Mouse (Mus musculus): ENCODE results near the gene Igfbp4.

Gene Igfbp4

DNA sequence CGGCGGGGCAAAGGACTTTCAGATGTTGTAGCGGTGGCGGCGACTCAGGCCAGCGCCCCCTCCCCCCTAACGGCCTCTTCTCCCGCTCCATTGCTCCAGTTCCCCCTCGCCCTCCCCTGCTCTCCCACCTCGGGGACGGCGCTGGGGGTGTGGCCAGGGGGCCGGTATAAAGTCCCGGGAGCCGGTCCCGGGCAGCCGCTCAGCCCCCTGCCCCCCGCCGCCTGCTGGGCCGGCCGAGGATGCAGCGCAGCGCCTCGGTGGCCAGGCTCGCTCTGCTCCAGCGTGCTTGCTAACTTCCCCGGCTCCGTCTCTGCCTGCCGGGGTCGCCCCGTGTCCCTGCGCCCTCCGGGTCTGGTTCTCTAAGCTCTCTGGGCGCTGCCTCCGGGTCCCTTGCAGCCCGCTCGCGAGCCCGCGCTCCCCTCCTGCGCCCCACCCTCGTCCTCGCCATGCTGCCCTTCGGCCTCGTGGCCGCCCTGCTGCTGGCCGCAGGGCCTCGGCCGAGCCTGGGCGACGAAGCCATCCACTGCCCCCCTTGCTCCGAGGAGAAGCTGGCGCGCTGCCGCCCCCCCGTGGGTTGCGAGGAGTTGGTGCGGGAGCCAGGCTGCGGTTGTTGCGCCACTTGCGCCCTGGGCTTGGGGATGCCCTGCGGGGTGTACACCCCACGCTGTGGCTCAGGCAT, at the start of gene Igfbp4:
Igfbp4 (plus strand) TSS at position 194 of the 679 bp plus-strand sequence.
- peak; percentile 99 for DNase-seq

DNA sequence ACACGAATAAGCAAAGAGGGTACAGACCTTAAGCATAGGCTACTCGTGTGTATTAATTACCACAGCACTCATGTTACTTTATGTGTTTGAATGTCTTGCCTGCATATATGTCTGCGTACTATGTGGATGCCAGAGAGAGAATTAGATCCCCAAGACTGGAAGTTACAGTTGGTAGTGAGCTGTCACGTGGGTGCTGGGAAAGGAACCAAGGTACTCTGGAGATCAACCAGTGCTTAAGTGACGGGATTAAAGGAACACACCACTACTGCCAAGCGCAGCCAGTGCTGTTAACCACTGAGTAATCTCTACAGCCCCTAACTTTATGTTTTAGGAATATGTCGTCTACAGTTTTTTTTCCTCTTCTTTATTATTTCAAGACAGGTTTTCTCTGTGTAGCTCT, 45.1 kb upstream of the Igfbp4 start:
- peak; percentile 87 for DNase-seq

DNA sequence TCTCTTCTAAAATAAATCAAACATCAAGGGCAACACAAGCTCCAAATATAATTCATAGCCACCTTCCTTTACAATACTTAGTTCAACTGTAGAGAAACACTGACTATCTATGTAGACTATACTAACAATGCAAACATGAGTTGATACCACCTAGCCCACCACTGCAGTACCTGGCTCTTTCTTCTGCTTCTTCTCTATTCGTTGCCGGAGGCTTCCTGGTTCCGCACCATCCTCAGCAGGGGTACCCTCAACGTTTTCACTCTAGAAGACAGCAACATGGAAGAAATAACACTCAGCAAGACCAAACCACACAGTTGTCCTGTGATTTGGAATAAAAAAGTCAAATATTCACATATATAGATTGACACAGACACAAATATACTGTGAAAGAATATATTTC, 43.4 kb upstream of the Igfbp4 start:
- DNase-seq, result peak; percentile 54

DNA sequence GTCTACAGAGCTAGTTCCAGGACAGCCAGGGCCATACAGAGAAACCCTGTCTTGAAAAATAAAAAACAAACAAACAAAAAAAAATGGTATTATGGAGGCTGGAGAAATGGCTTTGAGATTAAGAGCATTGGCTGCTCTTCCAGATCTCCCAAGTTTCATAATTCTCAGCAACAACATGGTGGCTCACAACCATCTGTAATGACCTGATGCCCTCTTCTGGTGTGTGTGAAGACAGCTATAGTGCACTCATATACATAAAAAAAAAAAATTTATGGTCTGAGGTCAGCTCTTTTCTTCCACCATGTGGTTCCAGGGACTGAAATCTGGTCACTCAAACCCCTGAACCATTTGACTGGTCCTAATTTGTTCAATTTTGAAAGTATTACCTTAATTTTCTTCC, 42.3 kb upstream of the Igfbp4 start:
- no peak for DNase-seq

DNA sequence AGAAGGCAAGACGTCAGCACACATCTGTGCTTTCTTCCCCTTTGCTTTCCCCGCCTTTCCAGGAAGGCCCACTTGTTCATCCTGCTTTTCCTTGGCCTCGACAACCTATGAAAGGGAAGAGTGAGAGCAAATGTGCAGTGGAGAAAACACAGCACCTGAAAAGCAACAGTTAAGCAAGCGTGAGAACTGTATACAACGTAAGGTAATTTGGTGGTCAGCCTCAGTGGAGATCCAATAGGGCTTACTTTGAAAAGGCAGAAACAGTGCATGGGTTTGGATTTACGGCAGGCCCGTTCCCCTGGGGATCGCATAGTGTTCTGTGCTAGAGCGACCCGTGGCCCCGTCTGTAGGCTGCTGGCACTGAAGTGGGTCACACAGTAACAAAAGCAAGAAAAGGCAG, 41.8 kb upstream of the Igfbp4 start:
- DNase-seq, result peak; percentile 82

DNA sequence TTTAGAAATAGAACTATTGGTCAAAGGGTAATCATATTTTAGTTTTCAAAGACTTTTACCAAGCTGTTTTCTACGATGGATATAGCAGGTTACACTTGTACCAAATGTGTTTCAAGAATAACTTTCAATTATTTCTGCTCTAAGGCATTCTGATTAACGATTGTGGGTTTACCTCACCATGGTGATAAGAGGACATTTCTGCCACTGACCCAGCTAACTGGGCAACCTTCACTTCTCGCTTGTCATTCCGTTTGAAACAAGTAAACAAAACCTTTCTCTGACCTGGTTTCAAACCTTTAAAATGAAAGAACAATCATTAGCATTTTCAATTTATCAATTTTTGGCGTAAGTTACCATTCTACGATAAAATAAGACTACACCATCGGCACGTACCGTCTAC, 34.3 kb upstream of the Igfbp4 start:
- DNase-seq, result no peak

DNA sequence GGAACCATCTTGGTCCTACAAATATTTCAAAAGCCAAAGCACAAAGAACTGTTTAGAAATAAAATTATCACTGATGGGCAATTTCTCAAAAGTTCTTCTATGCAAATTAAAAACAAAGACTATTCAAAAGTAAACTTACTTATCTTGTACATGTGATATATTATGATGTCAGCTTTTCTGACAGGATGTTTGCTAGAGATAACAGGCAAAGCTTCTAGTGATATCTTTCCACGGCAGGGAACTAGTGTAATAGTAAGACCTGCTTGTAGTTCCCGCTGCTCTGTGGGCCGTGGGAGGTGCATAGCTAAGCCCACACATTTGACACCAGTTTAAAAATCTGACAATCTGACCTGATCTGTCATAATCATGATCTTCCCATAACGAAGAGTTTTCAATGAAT, 30.9 kb upstream of the Igfbp4 start:
- DNase-seq, result no peak

DNA sequence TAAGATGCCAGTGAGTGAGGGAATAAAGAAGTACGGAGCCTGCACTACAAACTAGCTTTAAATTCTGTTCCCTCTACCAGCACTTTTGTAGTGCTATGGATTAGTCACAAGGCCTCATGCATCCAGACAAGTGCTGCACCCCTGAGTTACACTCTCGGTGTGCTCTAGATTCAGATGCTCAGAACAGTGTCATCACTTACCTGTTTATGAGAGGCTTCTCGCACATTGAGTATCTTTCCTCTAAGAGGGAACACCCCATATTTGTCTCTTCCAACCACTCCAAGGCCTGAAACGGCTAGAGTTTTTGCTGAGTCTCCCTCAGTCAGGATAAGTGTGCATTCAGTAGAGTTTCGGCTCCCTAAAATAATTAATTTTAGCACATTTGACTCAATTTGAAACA, 30.3 kb upstream of the Igfbp4 start:
- peak; percentile 57 for DNase-seq

DNA sequence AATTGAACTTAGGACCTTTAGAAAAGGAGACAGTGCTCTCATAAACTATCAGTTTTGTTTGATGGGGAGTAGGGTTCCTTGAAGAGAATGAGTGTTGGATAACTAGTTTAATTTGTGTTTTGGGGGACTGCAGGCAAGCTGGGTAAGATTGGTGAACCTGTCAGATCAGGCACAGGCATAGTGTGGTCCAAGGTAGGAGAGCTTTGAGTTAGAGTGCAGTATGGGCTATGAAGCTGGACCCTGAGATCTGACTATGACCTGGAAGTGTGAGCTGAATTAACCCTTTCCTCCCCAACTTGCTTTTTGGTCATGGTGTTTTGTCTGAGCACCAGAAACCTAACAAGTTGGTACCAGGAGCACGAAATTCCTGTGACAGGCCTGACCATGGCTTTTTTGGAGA, 27.2 kb upstream of the Igfbp4 start:
- DNase-seq, result peak; percentile 63

DNA sequence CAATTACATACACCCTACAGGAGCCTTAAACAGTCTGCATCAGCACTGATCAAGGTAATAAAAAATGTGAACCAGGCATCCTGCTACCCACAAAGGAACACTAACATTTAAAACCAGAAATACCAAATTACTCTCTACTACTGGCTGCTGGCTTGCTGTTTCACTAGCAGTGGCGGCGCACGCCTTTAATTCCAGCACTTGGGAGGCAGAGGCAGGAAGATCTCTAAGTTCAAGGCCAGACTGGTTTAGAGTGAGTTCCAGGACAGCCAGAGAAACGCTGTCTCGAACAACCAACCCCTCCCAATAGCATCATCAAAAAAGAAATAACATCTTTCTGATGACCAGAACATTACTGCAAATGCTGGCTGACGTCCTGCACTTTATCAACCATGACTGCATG, 21.2 kb upstream of the Igfbp4 start:
- DNase-seq, result peak; percentile 67

DNA sequence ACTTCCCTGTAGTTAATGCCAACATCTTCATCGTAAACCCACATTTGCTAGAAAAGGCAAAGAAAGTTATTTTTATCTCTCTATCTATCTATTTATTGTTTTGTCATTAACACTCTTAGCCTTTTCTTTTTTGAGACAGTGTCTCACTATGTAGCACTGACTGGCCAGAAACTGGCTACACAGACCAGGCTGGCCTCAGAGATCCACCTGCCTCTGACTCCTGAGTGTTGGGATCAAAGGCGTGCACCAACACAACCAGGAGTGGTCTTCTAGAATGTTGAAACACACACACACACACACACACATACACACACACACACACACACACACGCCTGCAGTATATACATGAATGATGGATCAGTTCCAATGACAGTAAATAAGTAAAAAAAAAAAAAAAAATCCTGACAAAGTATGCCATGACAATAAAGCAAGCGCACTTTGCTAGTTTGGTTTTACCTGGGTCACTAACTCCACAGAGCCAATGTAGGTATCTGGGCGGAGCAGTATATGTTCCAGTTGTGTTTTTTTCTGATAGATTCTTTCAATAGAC, 18.6 kb upstream of the Igfbp4 start:
- DNase-seq, result no peak

DNA sequence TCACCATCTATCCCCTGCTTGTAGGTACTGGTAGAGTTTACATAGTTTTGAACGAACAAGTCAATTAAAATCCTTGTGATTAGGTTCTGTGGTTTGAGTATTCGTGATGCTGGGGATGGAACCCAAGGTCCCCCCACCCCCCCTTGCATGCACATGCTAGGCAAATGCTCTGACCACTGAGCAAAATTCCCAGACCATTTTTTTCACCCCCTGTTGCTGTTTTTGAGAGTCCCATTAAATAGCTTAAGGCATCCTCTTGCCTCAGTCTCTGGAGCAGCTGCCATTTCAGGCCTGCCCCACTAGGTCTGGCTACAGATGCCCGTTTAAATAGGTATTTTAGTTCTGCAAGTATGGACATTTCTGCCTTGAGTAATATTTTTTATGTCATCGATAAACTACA, 17.9 kb upstream of the Igfbp4 start:
- DNase-seq, result peak; percentile 44

DNA sequence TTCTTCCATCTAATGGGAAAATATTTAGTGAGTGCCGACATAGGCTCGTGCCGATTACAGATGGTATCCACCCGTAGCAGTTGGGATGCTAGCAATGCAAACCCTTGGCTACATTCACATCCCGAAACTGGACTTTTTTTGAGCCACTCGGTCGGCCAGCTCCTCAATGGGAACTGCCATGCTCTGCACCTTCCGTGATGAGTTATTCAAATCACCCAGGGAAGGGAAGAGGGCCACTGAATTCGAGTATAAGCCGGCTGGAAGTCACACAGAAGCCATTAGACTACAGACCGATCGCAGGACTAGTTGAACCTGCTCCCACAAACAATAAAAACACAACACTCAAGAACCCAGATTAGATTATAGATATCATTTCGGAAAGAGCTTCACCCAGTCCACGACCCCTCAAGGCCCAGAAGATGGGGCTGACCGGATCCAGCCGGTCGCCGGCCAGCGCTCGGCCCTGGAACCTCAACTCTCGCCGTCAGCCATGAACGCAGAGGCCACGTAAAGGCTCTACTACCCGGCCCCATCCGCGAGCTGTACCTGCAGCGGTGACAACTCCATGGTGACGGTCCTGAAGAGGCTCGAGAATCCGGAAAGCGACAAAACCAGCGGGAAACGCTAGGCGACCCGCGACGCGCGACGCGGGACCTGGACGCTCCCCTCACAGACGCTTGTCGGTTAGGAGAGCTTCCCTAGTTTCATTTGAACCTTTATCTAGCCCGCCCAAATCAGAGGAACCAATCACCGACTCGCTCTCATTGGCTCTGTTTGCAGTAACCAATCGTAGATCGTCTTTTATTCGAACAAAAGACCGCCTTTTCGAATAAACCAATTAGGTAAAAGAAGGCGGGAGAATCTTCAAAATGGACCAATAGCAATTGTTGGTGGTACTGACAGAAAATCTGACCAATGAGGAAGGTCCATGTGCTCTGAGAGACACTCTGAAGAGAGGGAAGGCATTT, 17.3 kb upstream of the Igfbp4 start, which contains the start of gene Top2a:
Top2a (minus strand) TSS at position 690 of the 968 bp plus-strand sequence.
- peak; percentile 100 for DNase-seq

DNA sequence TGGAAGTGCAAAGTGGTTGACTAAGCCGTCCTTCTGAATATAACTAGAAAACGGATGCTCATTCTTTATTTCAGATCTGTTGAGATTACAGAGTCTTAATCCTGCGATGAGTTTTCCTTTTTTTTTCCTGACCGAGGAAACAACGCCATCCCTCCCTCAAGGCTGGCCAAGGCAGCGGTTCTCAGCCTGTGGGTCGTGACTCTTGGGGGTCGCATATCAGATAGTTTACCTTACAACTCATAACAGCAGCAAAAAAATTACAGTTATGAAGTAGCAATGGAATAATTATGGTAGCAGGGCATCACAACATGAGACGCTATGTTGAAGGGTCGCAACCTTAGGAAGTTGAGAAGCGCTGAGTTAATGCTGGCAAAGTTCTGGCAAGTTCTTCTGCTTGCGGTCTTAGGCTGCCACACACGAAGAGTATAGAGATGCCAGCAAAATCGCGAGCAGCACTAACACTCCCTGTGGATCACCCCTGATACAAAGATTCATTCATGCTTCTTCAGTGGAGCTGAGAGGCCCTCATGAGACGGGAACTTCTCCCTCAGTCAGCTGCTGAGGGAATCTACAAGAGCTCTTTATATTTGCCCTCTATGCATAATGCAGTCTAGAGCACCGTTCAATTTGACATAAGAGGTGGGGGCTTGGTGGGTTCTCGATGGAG, 16.4 kb upstream of the Igfbp4 start:
- no peak for DNase-seq

DNA sequence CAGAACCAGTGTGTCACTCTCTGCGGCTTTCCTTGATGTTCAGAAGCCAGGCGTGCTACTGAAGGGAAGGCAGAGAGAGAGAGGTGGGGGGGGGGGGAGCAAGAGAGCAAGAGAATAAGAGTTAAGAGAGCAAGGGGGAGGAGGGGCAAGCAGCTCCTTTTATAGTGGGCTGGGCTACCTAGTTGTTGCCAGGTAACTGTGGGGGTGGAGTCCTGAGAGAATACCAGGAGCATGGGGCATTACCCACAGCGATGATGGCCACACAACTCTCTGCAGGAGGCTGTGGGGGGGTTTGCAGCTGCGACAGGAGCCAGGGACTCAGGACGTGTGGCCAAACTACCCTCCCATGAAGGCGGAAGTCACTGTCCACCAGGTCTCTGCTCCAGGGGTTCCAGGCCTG, 15.2 kb upstream of the Igfbp4 start:
- DNase-seq, result no peak

DNA sequence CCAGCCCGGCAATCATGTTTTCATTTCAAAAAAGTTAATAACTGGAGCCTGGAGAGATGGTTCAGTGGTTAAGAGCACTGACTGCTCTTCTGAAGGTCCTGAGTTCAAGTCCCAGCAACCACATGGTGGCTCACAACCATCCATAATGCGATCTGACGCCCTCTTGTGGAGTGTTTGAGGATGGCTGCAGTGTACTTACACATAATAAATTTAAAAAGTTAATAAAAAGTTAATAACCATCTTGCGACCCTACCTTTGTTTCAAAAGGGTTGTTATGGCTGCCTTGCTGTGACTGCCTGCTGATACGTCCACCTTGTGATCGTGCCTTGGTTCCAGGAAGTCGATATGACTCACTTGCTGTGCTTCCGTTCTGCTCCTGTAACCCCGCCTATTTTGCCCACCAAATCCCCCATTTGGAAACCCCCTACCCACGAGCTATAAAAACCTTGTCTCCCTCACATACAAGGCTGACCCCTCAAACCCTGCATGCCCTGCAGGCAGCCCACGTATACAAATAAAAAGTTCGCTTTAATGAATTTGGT, 14.1 kb upstream of the Igfbp4 start:
- no peak for DNase-seq

DNA sequence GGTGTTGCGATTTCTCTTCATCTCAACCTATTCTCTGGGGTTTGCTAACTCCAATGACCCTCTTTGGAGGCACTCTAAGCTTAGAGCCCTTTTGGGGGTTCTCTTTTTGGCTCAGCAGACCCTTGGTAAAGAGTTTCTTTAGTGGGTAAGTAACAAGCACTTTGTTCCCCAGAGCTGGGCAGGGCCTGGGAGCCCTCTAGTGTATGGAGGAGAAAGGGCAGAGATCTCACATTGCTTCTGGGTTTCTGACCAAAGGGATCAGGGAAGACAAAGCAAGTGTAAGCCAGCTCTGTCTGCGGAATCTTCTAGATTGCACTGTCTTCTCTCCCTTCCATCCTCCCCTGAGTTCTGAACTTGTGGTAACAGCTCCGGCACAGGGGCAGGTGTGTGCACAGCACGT, 5.7 kb upstream of the Igfbp4 start:
- no peak for DNase-seq

DNA sequence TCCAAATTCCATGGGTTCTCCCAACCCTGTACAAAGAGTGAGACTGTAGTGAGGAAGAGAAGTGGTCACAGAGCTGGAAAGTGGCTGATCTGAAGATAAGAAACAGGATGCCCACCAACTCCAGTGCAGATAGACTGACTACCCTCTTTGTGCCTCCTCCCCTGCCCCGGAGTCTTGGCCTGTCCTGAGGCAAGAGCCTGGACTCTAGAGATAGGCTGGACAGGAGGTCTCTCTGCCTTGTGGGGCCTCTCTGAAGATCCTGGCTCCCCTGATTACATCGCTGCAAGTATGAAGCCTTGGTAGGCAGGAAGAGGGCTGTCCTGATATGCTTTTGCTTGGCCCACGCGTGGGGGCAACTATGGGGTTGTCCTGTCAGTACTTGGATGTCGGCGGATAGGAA, 4.8 kb upstream of the Igfbp4 start:
- no peak for DNase-seq

DNA sequence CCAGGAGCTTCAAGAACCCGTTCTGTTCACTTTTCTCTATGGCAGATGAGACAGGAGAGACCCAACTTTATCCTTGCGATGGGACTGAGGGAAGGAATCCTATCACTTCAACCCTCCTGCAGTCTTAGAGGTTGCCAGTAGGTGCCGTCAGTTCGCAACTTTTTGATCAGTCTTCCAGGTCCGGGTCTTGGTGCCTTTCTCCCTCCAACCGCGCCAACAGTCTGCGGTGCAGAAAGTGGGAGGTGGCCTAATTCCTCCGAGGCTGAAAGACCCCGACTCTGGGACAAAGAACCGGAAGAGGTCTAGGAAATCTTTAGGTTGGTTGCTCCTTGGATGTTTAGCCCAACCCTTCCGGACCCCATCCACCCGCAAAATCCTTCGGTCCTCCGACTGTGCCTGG, 1.3 kb upstream of the Igfbp4 start:
- DNase-seq, result peak; percentile 98

DNA sequence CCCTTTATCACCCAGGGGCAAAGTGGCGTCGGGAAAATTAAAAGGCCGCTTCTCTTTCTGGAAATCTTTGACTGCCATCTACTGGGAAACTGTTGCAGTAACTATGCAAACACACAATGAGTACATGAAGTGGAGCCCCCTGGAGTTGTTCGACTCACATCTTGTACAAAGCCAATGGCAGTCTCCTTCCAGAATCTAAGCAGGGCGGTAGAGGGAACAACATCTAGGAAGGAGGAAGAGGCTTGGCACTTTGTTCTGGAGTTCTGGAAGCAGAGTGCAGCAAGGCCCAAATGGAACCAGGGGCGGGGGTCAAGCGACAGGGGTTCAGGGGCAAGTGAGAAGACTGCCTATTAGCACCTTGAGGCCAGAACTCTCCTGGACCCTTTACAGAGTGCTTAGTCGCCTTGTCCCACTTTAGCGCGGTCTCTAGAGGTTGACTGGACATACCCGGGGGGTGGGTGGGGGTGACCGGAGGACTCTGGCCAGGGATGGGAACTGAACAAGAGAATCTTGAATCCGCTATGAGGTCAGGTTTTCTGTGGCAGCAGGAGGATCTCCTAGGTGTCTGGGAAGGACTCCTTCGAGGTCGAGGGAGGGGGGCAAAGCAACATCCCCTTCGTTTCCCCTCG, 584 bp upstream of the Igfbp4 start:
- peak; percentile 94 for DNase-seq

DNA sequence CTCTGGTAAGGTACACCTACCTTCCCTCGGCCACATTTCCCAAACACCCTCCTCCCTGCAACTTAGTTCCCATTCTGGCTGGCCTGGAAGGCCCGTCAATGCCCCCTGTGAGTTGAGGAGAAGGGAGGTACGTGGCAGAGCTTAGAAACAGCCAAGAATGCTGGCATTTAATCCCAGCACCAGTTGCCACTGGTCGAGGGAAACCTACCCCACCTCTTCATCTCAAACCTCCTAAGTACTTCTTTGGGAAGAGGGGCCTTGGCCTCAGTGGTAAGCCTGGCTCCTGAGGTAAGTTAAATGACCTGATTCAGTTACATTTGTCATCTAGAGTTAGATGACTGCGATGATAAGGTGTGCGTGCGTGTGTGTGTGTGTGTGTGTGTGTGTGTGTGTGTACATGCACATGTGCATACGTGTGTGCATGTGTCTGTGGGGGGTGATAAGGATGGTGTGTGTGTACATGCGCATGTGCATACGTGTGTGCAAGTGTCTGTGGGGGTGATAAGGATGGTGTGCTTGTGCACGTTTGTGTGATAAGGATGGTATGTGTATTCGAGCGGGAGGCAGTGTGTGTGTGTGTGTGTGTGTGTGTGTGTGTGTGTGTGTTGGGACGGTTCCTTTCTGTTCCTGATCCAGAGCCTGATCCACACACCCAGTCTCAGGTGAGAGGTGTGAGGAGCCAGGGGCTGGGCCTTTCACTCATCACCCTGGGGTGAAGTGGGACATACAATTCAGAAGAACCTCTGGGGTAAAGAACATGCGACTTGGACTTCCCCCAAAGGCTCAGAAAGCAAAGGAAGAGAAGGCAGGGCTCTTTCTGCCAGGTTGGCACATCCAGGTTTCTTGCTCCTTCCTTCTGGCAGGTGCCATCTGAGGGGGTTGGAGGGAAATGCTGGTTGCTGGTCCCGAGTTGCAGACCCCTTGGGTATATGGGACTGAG, 1.1 kb downstream of the Igfbp4 start:
- peak; percentile 93 for DNase-seq

All from heart, adult 11 months (tissue).